Mouse (Mus musculus) left cerebral cortex, adult 9 months (tissue): Measurements from ENCODE around the gene Nova2.

Experiments
- DNase-seq, 2 experiments: peaks; one replicate each; pipeline ENCODE4 v3.0.0; 2022; ENCODE audit warnings: low spot score in 2 of 2

Gene Nova2

DNA sequence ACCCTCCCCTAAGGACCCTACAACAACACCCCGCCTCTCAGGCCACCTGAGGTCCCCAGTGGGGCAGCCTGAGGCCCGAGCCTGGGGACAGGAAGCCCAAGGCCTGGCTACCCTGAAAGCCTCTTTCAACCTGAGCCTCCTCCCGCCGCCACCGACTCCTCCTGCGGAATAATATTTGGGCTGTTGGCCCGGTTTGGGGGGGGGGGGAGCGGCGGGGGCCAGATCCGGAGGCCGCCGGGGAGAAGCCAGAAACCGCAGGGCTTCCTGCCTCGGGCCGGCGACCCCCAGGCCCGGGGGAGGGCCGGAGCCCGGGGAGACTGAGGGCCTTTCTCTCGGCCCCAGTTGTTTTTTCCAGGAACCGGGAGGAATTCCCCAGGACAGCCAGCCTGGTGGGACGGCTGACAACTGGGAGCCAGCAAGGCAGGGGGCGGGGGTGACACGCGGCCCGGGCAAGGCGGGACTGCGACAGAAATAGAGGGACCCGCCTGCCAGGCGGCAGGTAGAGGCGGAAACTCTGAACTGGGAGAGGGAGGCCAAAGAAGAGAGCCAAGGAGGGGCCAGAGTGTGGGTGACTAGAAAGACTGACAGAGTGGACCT is 86.4 kb downstream of the Nova2 start:
- no peak for DNase-seq

DNA sequence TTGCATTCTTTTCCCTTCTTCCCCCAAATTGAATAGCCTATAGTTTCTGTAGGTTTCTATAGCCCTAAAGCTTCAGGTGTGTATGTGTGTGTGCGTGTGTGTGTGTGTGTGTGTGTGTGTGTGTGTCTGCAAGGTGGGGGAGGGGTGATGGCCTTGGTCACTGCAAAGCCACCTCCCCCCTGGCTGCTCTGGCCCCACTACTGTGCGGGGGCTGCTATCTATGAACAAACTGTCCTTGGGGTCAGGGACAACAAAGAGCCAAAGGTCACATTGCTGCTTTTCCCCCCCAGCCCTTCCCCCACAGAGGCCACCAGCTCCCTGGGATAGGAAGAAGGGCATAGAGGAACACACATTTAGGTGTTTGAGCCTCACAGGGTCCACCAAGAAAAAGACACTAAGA is 87.2 kb downstream of the Nova2 start:
- DNase-seq, result no peak

GRCm38 (mm10) chr7:19014452-19014851 is 88.8 kb downstream of the Nova2 start:
- no peak for DNase-seq
